Mouse (Mus musculus): ENCODE data around the gene Vmn1r72. TPM values are rescaled to one million over a fixed set of nuclear protein-coding genes. Genes with fewer than 3 reads are reported as not detected.

Vmn1r72 gene
- not detected for polyA plus RNA-seq (2014; fragmentation: Illumina TruSeq; extraction: RNeasy Lipid Tissue Mini Kit (QIAGEN cat#74804); ENCODE audit: low replicate concordance)

DNA sequence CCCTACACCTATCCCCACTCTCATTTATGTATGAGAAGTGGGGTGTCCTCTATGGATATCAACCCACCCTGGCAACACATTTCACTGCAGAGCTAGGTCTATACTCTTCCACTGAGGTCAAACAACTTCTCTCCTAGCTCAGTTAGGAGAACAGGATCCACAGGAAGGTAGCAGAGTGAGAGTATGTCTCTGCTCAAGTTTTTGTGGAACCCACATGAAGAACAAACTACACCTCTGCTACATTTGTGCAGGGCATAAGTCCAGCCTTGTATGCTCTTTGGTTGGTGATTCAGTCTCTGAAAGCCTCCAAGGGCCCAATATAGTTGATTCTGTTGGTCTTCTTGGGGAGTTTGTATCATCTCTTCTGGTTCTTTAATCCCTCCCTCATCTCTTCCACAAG is at the start of gene Vmn1r72:
Gene Vmn1r72 (minus strand): TSS at position 101 of the 400 bp plus-strand sequence.

Other genes starting within 250 kb of the Vmn1r72 start
- not detected for gene Zscan4-ps2, start 165.8 kb downstream of the Vmn1r72 start, polyA plus RNA-seq (2014; fragmentation: Illumina TruSeq; extraction: RNeasy Lipid Tissue Mini Kit (QIAGEN cat#74804); ENCODE audit: low replicate concordance)
- gene Zscan4-ps3, start 70.8 kb downstream of the Vmn1r72 start, polyA plus RNA-seq (2014; fragmentation: Illumina TruSeq; extraction: RNeasy Lipid Tissue Mini Kit (QIAGEN cat#74804); ENCODE audit: low replicate concordance), result not detected
- gene Vmn1r73, start 50.1 kb upstream of the Vmn1r72 start, polyA plus RNA-seq (2014; fragmentation: Illumina TruSeq; extraction: RNeasy Lipid Tissue Mini Kit (QIAGEN cat#74804); ENCODE audit: low replicate concordance), result not detected
- gene Vmn1r74, start 153.8 kb upstream of the Vmn1r72 start, polyA plus RNA-seq (2014; fragmentation: Illumina TruSeq; extraction: RNeasy Lipid Tissue Mini Kit (QIAGEN cat#74804); ENCODE audit: low replicate concordance), result not detected
- gene Vmn1r75, start 194.5 kb upstream of the Vmn1r72 start, polyA plus RNA-seq (2014; fragmentation: Illumina TruSeq; extraction: RNeasy Lipid Tissue Mini Kit (QIAGEN cat#74804); ENCODE audit: low replicate concordance), result not detected